Mouse (Mus musculus): Measurements from ENCODE around the gene Ccdc126. TPM values are rescaled to one million over a fixed set of nuclear protein-coding genes. Genes with fewer than 3 reads are reported as not detected.
"Not testable (repeated sequence)": the region's sequence is repeated elsewhere in the genome, so short reads cannot be mapped to it uniquely, and the experiment has no call there.

Gene Ccdc126
- 1 to 10 TPM; 1.7 to 2.0 TPM for total RNA-seq (2021)
- long read RNA-seq, experiment 1, partial matches to known transcripts = 0 of 7 reads
- long read RNA-seq, experiment 1, other reads (novel, unspliced or antisense) = 5 of 7 reads
- long read RNA-seq, experiment 2, partial matches to known transcripts = 0 of 3 reads
- long read RNA-seq, experiment 2, other reads (novel, unspliced or antisense) = 0 of 3 reads

DNA sequence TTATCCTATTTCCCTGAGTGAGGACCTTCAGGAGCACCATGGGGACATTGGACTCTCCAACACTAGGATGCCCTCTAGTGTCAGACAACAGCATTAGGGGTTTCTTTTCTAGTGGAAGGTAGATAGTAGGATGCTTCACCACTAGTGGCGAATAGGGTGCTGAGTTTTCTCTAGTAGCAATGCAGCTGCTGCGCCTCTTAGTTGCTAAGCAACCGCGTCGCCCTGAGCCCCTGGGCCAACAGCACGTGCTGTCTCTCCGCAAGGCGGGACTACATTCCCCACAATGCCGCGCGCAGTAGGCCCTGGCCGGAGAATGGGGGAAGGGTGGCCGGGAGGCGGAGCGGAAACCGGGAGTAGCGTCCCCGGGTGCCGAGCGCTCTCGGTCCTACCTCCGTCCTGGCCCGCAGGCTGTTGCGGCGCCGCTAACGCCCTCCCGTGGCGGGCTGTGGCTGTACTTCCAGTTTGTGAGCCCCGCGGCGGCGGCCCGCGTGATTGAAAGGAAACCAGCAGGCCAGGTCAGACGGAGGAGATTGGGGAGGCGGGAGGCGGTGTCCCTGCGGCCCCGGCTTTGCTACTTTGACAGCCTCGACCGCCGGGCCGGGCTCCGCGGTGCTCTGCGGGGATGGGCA lies at the start of gene Ccdc126:
Ccdc126 (plus strand) TSS at position 309 of the 629 bp plus-strand sequence.
- peak; percentile 95 to 98 for DNase-seq
- intact Hi-C loops (cut with DNase I) = loop anchor here (2.0 kb wide), 1 partner anchor 50 kb away; no protein-coding TSS in a partner anchor

DNA sequence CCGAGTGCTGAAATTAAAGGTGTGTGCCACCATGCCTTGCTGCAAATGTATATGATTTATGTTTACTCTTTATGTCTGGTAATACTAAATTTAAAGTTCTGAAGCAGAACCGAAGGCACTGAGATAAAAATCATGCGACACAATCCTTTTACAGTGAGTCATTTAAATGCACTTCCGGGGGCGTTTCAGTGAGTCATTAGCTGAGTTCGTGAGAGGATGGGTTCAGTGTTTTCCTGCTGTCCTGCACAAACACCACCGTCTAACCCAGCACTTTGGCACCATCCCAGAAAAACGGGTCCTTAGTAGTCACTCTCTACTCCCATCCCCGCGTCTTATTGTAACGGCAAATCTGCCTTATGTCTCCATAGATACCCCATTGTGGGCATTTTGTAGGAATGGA lies 49.2 kb upstream of the Ccdc126 start:
- intact Hi-C loops (cut with DNase I) = loop anchor here (2.0 kb wide), 2 partner anchors 49 to 129 kb away; partner anchors contain the start of gene Ccdc126
- no peak for DNase-seq

DNA sequence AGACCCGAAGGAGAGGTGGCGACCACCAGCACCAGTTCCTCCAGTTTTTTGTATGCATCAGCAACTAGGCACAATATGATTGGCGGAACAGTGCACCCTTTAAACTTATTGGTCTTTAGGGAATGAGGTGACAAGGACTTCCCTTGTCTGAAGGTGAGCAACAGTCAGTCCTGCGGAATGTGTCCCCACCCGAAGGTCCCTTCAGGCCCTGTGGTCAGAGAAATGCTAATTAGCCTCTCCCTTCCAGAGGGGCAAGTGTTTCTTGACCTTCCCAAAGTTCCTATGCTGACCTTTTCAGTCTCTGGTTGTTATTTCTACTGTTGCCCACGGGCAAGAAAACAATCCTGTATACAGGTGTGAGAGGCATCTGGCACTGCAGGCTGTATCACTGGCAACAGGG lies 47.3 kb upstream of the Ccdc126 start:
- no peak for DNase-seq
- intact Hi-C loops (cut with DNase I) = no loop called here

DNA sequence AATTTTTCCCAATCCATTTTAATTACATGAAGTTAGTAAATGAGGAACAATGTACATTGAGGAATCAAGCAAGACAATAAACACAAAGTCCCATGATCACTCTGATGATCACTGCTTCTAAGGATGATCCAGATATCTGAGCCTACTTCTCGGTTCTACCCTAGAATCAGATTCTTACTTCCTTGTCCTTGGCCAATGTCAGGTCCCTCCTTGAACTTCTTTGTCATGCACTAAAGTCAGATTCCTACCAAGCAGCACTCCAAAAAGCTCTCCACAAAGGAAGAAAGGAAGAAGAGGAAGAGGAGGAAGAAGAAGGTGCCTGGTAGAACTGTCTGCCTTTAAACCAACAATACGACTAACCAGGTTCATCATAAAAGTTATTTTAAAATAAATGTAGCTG lies 46.2 kb upstream of the Ccdc126 start:
- intact Hi-C loops (cut with DNase I) = no loop called here
- no peak for DNase-seq

DNA sequence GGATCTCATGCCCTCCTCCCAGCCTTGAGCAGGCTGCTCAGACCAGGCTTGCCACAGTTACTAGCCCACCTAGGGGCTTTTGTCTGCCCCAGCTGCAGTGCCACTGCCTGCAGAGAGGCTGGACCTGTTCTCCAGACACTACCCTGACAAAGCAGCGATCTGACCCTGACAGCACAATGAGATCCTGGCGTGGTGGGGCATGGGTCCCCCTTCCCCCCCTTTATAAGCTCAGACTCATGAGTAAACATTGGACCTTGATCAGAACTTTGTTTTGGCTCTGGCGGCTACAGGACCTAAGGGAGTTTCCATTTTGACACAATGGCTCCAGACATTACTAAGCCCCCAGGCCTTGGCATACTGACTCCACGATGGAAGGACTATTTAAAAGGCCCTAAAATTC lies 45.1 kb upstream of the Ccdc126 start:
- intact Hi-C loops (cut with DNase I) = no loop called here
- DNase-seq = no peak

DNA sequence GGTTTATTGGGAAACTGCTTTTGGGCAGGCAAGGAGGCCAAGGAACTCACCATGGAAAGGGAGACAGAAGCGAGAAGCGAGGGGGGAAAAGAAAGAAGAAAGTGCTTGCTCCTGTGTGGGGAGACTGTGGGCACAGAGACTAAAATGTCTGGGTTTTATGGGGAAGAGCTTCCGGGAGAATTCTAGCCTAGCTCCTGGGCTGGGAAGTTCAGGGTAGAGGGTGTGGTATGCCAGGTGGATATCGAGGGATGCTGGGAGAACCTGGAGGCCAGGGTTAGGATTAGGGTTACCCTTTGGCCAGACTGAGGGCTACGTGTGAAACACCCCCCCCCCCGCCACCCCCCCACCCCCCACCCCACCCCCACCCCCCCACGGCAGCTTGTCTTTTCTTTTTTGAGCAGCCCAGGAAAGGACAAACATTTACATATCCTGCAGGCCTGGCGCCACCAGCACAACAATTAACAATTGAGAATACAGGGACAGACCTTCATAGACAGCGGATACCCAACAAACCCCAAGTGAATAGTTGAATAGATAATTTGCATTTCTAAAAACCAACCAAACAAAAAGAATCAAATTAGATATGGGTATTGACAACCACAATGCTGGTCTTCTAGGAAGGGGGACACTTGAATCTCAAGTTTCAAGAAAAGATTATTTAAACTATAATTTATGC lies 44.5 kb upstream of the Ccdc126 start:
- no peak for DNase-seq

DNA sequence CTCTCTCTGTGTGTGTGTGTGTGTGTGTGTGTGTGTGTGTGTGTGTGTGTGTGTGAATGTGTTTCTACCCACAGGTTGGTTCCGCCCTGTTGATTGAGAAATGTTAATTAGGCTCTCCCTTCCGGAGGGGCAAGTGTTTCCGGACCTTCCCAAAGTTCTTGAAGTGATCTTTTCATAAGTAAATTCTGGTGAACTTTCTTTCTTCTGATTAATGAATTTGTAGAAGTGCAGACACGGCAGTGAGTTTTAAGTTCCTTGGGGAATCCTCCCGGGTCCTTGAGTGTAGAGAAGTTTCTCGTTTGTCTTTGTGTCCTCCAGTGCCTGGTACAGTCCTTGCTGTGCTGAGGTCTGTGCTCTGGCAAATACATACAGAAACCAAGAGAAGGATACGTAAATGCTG lies 43.8 kb upstream of the Ccdc126 start:
- DNase-seq = no peak
- intact Hi-C loops (cut with DNase I) = no loop called here

More for the DNA sequence above, 44.5 kb upstream of the Ccdc126 start:
- intact Hi-C loops (cut with DNase I) = no loop called here

DNA sequence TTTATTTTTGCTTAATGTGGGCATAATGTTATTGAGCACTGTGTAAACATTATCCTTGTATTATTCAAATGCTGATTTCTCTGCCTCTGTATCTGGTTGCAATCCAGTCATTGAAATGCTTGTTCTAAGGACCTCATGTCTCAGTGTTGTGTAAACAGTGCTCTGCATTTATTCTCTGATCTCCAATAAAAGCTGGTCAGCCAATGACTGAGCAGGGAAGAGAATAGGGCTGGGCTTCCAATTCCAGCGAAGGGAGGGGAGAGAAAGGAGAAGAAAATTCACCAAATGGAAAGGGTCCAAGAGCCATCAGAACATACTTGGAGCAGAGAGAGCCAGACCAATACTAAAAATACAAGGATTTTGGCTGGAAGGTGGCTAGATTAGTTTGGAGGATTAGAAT lies 38.1 kb upstream of the Ccdc126 start:
- no peak for DNase-seq
- intact Hi-C loops (cut with DNase I) = no loop called here

DNA sequence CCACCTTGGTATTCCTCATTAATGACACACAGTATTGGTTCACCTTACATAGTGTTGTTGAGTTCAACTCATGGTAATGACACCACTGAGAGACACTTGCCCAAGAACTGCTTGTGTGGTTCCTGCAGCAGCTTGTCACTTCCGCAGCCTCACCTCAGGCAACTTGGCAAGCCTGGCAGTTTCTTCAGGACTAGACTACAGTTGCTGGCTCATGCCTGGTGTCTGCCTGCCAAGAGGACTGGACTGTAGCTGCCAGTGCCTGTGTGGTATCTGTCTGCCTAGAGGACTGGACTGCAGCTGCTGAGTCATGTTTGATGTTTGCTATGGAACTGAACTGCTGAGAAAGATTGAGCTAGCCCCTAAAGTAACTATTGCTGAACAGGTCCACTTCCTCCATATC lies 37.0 kb upstream of the Ccdc126 start:
- peak; percentile 33 to 44 for DNase-seq
- intact Hi-C loops (cut with DNase I) = no loop called here

DNA sequence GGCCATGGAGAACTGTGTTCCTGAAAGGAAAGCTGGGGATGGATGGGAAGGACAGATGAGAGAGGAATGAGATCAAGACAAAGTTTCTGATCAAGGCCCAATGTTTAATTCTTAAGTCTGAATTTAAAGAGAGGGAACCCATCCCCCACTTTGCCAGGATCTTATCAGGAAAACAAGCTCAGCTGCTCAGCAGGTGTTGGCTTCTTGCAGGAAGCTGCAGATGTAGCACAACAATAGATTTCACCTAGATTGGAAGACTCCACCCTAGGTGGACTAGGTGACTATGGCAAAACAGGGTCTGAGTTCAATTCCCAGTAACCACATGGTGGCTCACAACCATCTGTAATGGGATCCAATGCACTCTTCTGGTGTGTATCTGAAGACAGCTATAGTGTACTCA lies 20.8 kb upstream of the Ccdc126 start:
- intact Hi-C loops (cut with DNase I) = no loop called here
- DNase-seq = no peak

DNA sequence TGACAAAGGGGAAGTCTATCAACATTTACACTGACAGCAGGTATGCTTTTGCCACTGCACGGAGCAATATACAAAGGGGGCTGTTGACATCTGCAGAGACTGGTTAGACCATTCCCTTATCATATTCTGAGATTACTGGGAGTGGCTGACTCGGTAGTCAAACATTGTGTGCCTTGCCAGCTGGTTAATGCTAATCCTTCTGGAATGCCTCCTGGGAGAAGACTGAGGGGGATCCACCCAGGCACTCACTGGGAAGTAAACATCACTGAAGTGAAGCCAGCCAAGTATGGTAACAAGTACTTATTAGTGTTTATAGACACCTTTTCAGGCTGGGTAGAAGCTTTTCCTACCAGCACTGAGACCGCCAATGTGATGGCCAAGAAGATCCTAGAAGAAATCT lies 4.3 kb upstream of the Ccdc126 start:
- DNase-seq; intact Hi-C loops (cut with DNase I): not testable (repeated sequence)

DNA sequence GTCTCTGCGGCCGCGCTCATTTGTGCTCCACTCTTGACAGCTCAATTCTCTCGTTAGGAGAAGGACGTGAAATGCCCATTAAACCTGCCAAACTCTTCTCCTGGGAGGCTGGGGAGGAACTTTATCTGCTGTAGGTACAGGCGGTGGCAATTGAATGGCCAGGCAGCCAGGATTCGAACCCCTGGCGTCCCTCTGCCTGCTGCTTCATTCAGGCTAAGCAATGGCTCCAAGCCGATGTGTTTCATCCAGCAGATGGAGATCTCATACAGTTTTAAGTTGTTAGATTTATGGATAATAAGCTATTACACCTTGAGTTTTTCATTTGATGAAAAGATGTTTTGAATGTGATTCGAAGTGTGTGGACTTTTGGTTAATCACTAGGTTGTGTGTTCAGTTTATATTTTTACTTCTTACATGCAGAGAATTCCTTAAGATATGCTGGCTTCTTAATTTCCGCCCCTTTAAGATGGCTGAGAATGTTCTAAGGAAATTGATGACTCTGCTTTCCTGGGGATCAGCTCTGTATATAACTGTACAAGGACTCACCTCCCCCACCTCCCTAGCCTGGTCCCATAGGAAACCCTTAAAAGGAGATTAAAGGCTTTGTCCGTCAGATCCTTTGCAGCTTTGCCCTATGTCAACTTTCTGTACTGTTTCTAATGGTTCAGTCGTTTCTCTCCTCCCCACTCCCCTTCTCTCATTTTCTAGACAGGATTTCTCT lies 681 bp downstream of the Ccdc126 start:
- no peak for DNase-seq
- intact Hi-C loops (cut with DNase I) = loop anchor here (2.0 to 5.0 kb wide), 3 partner anchors 48 to 73 kb away; partner anchors contain the start of gene Fam221a

DNA sequence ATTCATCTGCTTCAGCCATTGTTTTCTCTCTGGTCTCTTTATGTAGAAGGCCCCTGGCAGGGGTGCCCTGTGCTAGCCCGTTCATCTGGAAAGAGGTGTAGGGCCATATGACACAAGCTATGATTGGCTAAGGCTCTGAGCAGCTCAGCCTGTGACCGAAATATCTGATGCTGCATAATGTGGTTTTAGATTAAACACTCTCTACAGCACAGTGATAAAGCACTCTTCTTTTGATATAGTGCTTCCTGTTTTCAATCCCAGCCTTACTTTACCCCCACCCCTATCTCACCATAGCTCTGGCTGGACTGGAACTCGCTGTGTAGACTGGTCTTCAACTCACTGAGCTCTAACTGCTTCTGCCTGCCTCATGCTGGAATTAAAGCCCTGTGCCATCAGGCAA lies 2.3 kb downstream of the Ccdc126 start:
- DNase-seq = no peak
- intact Hi-C loops (cut with DNase I) = loop anchor here (5.0 kb wide), 2 partner anchors 46 to 71 kb away; partner anchors contain the start of gene Fam221a

DNA sequence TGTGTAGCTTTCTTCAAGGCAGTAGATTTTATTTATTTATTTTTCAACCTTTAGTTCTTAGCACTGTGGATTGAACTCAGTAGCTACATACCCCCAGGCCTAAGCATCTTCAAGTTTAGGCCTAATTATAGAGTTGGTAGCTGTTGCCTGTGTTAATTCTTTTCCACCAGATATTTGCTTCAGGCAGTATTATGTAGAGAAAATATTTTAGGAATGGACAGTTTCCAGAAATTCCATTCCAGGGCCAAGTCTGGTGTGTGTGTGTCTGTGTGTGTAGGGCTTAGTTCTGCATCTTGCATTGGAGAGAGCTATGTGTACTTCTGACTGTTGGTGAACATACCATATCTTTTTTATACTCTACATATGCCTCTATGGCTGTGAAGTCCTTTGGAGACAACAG lies 3.0 kb downstream of the Ccdc126 start:
- intact Hi-C loops (cut with DNase I) = loop anchor here (5.0 kb wide), 2 partner anchors 45 to 70 kb away; partner anchors contain the start of gene Fam221a
- DNase-seq = no peak

DNA sequence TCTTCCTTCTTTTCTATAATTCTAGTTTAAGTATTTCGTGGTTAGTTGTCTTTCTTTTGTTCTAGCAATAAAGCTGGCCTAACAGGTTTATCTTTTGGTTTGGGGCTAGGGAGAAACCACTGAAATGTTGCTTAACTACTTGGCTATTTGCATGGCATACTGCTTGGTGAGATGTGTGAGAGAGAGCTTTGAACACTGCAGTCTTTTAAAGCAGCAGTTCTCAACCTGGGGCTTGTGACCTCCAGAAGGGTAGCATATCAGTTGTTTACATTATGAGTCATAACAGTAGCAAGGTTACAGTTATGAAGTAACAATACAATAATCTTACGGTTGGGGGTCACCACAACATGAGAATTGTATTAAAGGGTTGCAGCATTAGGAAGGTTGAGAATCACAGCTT lies 3.9 kb downstream of the Ccdc126 start:
- intact Hi-C loops (cut with DNase I) = loop anchor here (5.0 kb wide), 2 partner anchors 44 to 69 kb away; partner anchors contain the start of gene Fam221a
- DNase-seq = no peak

DNA sequence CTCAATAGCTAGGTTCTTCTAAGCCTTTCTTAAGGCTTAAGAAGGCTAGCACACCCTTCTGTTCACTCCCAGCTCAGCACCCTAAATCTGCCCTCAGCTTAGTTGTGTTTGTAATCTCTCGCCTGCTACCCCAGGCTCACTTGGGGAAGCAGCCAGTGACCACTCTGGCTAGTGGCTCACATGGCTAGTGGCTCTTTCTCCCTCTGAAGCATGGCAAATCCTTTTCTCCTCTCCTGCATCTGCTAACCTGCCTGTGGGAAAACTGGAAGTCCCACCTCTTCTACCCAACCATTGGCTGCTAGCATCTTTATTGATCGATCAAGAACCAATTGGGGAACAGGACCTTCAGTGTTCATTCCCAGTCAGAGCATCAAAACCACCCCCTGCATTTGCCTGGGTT lies 5.5 kb downstream of the Ccdc126 start:
- no peak for DNase-seq
- intact Hi-C loops (cut with DNase I) = loop anchor here (5.0 kb wide), 2 partner anchors 43 to 68 kb away; partner anchors contain the start of gene Fam221a

DNA sequence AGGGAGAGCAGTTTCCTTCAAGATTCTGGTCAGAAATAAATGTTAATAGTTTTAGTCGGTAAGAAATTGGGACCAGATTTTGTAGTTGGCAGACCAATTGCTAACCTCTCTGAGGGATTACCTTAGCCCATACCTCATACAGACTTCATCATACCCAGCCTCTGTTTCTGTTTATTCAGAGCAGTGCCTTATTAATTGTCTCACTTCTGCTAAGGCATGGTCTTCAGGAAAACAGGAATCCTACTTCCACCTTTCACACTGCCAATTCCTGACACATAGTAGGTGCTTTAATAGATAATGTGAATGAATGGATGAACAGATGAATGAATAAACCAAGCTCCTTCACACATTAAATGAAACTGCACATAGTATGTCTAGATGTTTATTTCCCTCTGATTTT lies 6.2 kb downstream of the Ccdc126 start:
- intact Hi-C loops (cut with DNase I) = no loop called here
- no peak for DNase-seq

DNA sequence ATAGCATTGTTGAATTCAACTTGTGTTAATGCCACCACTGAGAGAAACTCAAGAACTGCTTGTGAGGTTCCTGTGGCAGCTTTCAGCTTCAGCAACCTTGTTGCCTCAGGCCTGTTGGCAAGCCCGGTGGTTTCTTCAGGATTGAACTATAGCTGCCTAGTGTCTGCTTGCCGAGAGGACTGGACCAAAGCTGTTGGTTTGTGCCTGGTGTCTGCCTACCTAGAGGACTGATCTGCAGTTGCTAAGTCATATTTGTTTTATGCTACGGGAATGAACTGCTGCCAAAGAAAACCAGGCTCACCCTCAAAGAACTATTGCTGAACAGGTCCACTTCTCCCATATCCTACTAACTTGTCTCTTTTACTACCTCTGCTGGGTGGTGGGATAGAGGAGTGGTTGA lies 7.8 kb downstream of the Ccdc126 start:
- intact Hi-C loops (cut with DNase I) = no loop called here

DNA sequence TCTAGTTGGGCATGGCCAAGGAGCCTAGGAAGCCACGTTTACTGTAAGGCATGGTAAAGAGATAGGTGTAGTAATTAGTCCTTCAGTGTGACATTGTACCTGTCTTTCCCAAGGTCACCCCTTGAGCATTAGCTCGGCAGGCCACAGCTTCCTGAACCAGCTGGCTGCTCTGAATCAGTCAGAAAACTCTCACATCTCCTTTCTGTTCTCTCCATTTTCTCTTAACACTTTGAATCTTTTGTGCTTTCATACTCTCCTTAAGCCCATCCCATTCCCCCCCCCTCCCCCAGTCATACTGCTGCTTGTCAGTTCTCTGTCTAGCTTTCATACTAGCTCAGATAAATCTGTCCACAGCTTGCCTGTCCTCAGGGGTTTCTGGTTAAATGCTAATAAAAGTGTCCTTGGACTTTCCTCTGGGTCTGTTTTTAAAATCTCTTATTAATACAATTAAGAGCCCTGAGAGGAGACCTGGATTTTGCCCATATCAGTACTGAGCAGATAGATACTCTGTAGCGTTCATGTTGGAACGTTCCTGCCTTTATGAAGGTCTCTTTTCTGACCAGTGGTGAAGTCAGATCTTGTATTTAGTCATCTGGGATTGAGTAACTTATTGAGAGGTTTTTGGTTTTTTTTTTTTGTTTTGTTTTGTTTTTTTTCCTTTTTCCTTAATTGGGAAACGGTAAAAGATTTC lies 12.4 kb downstream of the Ccdc126 start:
- no peak for DNase-seq
- intact Hi-C loops (cut with DNase I) = no loop called here

More for the DNA sequence above, 7.8 kb downstream of the Ccdc126 start:
- no peak for DNase-seq

DNA sequence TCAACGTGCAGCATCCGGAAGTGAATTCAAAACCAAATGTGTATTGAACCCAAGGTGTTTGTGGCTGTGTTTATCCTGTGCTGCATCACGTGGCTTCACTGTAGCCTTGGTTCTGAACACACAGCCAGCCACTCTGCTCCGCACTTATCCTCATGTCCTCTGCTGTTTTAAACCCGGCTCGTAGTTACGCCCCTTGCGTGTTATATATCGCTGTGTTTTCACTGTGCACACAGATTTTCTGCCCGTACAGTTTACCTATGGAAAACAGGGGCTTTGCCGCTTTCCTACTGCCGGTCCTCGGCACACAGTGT lies 12.9 kb downstream of the Ccdc126 start:
- intact Hi-C loops (cut with DNase I) = no loop called here
- DNase-seq = no peak
